Mouse (Mus musculus) lung, postnatal 10 days (tissue): Measurements from ENCODE around the gene Ahcyl2.
A peak's percentile ranks its signal among the peaks of the same experiment; 100 is the strongest.
"Not testable (repeated sequence)": the region's sequence is repeated elsewhere in the genome, so short reads cannot be mapped to it uniquely, and the experiment has no call there.

ENCODE experiments used
- DNase-seq: peaks from one replicate; pipeline ENCODE4 v3.0.0; 2021

The Ahcyl2 gene

GRCm38 (mm10) chr6:29767813-29768660 is at the start of gene Ahcyl2:
TSS of gene Ahcyl2 (plus strand) at chr6:29768011.
- DNase-seq = peak; percentile 98

GRCm38 (mm10) chr6:29718894-29719329 is 48.9 kb upstream of the Ahcyl2 start:
- DNase-seq = peak; percentile 83

- no peak for DNase-seq
These were observed 45.9 kb upstream of the Ahcyl2 start for GRCm38 (mm10) chr6:29721890-29722289.

GRCm38 (mm10) chr6:29726576-29727200 is 41.1 kb upstream of the Ahcyl2 start:
- no peak for DNase-seq

GRCm38 (mm10) chr6:29728035-29728434 is 39.8 kb upstream of the Ahcyl2 start:
- DNase-seq = no peak

- no peak for DNase-seq
These were observed 38.3 kb upstream of the Ahcyl2 start for GRCm38 (mm10) chr6:29729491-29729890.

- DNase-seq = peak; percentile 90
These were observed 32.5 kb upstream of the Ahcyl2 start, which contains the start of gene Smo for GRCm38 (mm10) chr6:29735336-29735688. TSS of gene Smo (plus strand) at chr6:29735503.

- peak; percentile 75 for DNase-seq
These were observed 31.9 kb upstream of the Ahcyl2 start for GRCm38 (mm10) chr6:29735689-29736451.

GRCm38 (mm10) chr6:29736610-29737458 is 31.0 kb upstream of the Ahcyl2 start:
- DNase-seq = no peak

- no peak for DNase-seq
These were observed 16.2 kb upstream of the Ahcyl2 start for GRCm38 (mm10) chr6:29751466-29752152.

- DNase-seq = no peak
These were observed 14.5 kb upstream of the Ahcyl2 start for GRCm38 (mm10) chr6:29753336-29753735.

- DNase-seq = no peak
These were observed 11.8 kb upstream of the Ahcyl2 start for GRCm38 (mm10) chr6:29756001-29756400.

GRCm38 (mm10) chr6:29756476-29756875 is 11.3 kb upstream of the Ahcyl2 start:
- DNase-seq = no peak

- peak; percentile 84 for DNase-seq
These were observed 9.4 kb upstream of the Ahcyl2 start for GRCm38 (mm10) chr6:29758417-29758816.

- no peak for DNase-seq
These were observed 8.7 kb upstream of the Ahcyl2 start for GRCm38 (mm10) chr6:29759012-29759679.

GRCm38 (mm10) chr6:29760397-29760796 is 7.4 kb upstream of the Ahcyl2 start:
- not testable (repeated sequence) for DNase-seq

- no peak for DNase-seq
These were observed 6.5 kb upstream of the Ahcyl2 start for GRCm38 (mm10) chr6:29761282-29761681.

GRCm38 (mm10) chr6:29762524-29762923 is 5.3 kb upstream of the Ahcyl2 start:
- DNase-seq = peak; percentile 37

- DNase-seq = no peak
These were observed 937 bp upstream of the Ahcyl2 start for GRCm38 (mm10) chr6:29766874-29767273.

- DNase-seq = peak; percentile 50
These were observed 1.1 kb downstream of the Ahcyl2 start for GRCm38 (mm10) chr6:29768791-29769441.
